Mouse (Mus musculus): ENCODE measurements at regions not wholly inside any gene's neighbourhood (a gene's known extent, or its start where the extent isn't known, plus 50 kb on each side); places are given as distances from the start of the nearest gene placed in this dataset.

GRCm38 (mm10) chr12:5996672-5997071 is 621.2 kb upstream of the Klhl29 start:
- no peak for DNase-seq
- Histone ChIP-seq H3K27me3 (ENCODE audit: control insufficient read depth, insufficient read depth, low read length) (no peaks in the 10 kb centered on the region), H3K9ac (replicated peaks; ENCODE audit: low read length) (no peak overlapping the region), H3K4me1 (ENCODE audit: control insufficient read depth, insufficient read depth, low read length) (no peaks in the 10 kb centered on the region), H3K9me3 (ENCODE audit: control insufficient read depth, low read length) (no peaks in the 10 kb centered on the region), H3K4me3 (replicated peaks; ENCODE audit: low read depth, low read length) (no peak overlapping the region), H3K4me2 (ENCODE audit: low read length) (no peak overlapping the region), H3K27ac (replicated peaks; ENCODE audit: low read depth, low read length) (no peak overlapping the region), H3K36me3 (ENCODE audit: control insufficient read depth, insufficient read depth, low read length) (no peaks in the 10 kb centered on the region)
- 59% methylated on average over 6 of the region's 6 CpGs for WGBS
- no peak for ATAC-seq (ENCODE audit: low FRiP score, low TSS enrichment)

- Histone ChIP-seq H3K4me3 (replicated peaks; ENCODE audit: low read depth, low read length) (no peak overlapping the region), H3K9me3 (ENCODE audit: control insufficient read depth, low read length) (no peaks in the 10 kb centered on the region), H3K9ac (replicated peaks; ENCODE audit: low read length) (no peak overlapping the region), H3K27ac (replicated peaks; ENCODE audit: low read depth, low read length) (no peak overlapping the region; the same call in 1 of the 2 replicates), H3K36me3 (ENCODE audit: control insufficient read depth, insufficient read depth, low read length) (no peaks in the 10 kb centered on the region), H3K4me2 (ENCODE audit: low read length) (no peak overlapping the region), H3K4me1 (ENCODE audit: control insufficient read depth, insufficient read depth, low read length) (peaks cover 10% of the 10 kb centered on the region; the same call in 1 of the 2 replicates), H3K27me3 (ENCODE audit: control insufficient read depth, insufficient read depth, low read length) (no peaks in the 10 kb centered on the region)
- DNase-seq (peak; percentile 61), ATAC-seq (ENCODE audit: low FRiP score, low TSS enrichment) (no peak)
- WGBS = 49% methylated on average over 13 of the region's 13 CpGs
Measured at GRCm38 (mm10) chr12:5983937-5984610, 608.6 kb upstream of the Klhl29 start.

GRCm38 (mm10) chr12:5982096-5982495 is 606.6 kb upstream of the Klhl29 start:
- no peak overlapping the region for H3K4me2 ChIP-seq (ENCODE audit: low read length)
- H3K4me1 ChIP-seq (ENCODE audit: control insufficient read depth, insufficient read depth, low read length) = peaks cover 10% of the 10 kb centered on the region; the same call in 1 of the 2 replicates
- DNase-seq (no peak), ATAC-seq (ENCODE audit: low FRiP score, low TSS enrichment) (no peak)
- H3K9me3 ChIP-seq (ENCODE audit: control insufficient read depth, low read length) = no peaks in the 10 kb centered on the region
- H3K9ac ChIP-seq (replicated peaks; ENCODE audit: low read length) = no peak overlapping the region
- H3K4me3 ChIP-seq (replicated peaks; ENCODE audit: low read depth, low read length) = no peak overlapping the region
- H3K36me3 ChIP-seq (ENCODE audit: control insufficient read depth, insufficient read depth, low read length) = no peaks in the 10 kb centered on the region
- H3K27ac ChIP-seq (replicated peaks; ENCODE audit: low read depth, low read length) = no peak overlapping the region
- no peaks in the 10 kb centered on the region for H3K27me3 ChIP-seq (ENCODE audit: control insufficient read depth, insufficient read depth, low read length)
- WGBS = 71% methylated on average over 1 of the region's 1 CpGs

- Histone ChIP-seq H3K9me3 (ENCODE audit: control insufficient read depth, low read length) (no peaks in the 10 kb centered on the region), H3K4me2 (ENCODE audit: low read length) (no peak overlapping the region), H3K4me1 (ENCODE audit: control insufficient read depth, insufficient read depth, low read length) (no peaks in the 10 kb centered on the region), H3K4me3 (replicated peaks; ENCODE audit: low read depth, low read length) (no peak overlapping the region), H3K27ac (replicated peaks; ENCODE audit: low read depth, low read length) (no peak overlapping the region), H3K9ac (replicated peaks; ENCODE audit: low read length) (no peak overlapping the region), H3K27me3 (ENCODE audit: control insufficient read depth, insufficient read depth, low read length) (no peaks in the 10 kb centered on the region), H3K36me3 (ENCODE audit: control insufficient read depth, insufficient read depth, low read length) (no peaks in the 10 kb centered on the region)
- WGBS = 91% methylated on average over 4 of the region's 4 CpGs
- no peak for ATAC-seq (ENCODE audit: low FRiP score, low TSS enrichment)
- DNase-seq = no peak
Measured at GRCm38 (mm10) chr12:5975926-5976325, 600.4 kb upstream of the Klhl29 start.

- no peaks in the 10 kb centered on the region for H3K36me3 ChIP-seq (ENCODE audit: control insufficient read depth, insufficient read depth, low read length)
- H3K4me3 ChIP-seq (replicated peaks; ENCODE audit: low read depth, low read length) = no peak overlapping the region
- no peak overlapping the region for H3K27ac ChIP-seq (replicated peaks; ENCODE audit: low read depth, low read length)
- DNase-seq = no peak
- ATAC-seq (ENCODE audit: low FRiP score, low TSS enrichment) = no peak
- H3K4me1 ChIP-seq (ENCODE audit: control insufficient read depth, insufficient read depth, low read length) = no peaks in the 10 kb centered on the region
- H3K27me3 ChIP-seq (ENCODE audit: control insufficient read depth, insufficient read depth, low read length) = no peaks in the 10 kb centered on the region
- no peak overlapping the region for H3K4me2 ChIP-seq (ENCODE audit: low read length)
- H3K9me3 ChIP-seq (ENCODE audit: control insufficient read depth, low read length) = no peaks in the 10 kb centered on the region
- 88% methylated on average over 4 of the region's 4 CpGs for WGBS
- H3K9ac ChIP-seq (replicated peaks; ENCODE audit: low read length) = no peak overlapping the region
Measured at GRCm38 (mm10) chr12:5969556-5969955, 594.1 kb upstream of the Klhl29 start.

GRCm38 (mm10) chr12:5956141-5956540 is 580.7 kb upstream of the Klhl29 start:
- Histone ChIP-seq H3K36me3 (ENCODE audit: control insufficient read depth, insufficient read depth, low read length) (no peaks in the 10 kb centered on the region), H3K4me1 (ENCODE audit: control insufficient read depth, insufficient read depth, low read length) (no peaks in the 10 kb centered on the region), H3K27me3 (ENCODE audit: control insufficient read depth, insufficient read depth, low read length) (no peaks in the 10 kb centered on the region), H3K4me3 (replicated peaks; ENCODE audit: low read depth, low read length) (no peak overlapping the region), H3K4me2 (ENCODE audit: low read length) (no peak overlapping the region), H3K27ac (replicated peaks; ENCODE audit: low read depth, low read length) (no peak overlapping the region), H3K9ac (replicated peaks; ENCODE audit: low read length) (no peak overlapping the region), H3K9me3 (ENCODE audit: control insufficient read depth, low read length) (no peaks in the 10 kb centered on the region)
- DNase-seq (no peak), ATAC-seq (ENCODE audit: low FRiP score, low TSS enrichment) (no peak)
- WGBS = 86% methylated on average over 2 of the region's 2 CpGs

GRCm38 (mm10) chr12:5955564-5955963 is 580.1 kb upstream of the Klhl29 start:
- ATAC-seq (ENCODE audit: low FRiP score, low TSS enrichment) (no peak), DNase-seq (no peak)
- no peaks in the 10 kb centered on the region for H3K9me3 ChIP-seq (ENCODE audit: control insufficient read depth, low read length)
- no peaks in the 10 kb centered on the region for H3K4me1 ChIP-seq (ENCODE audit: control insufficient read depth, insufficient read depth, low read length)
- no peak overlapping the region for H3K9ac ChIP-seq (replicated peaks; ENCODE audit: low read length)
- no peak overlapping the region for H3K4me3 ChIP-seq (replicated peaks; ENCODE audit: low read depth, low read length)
- H3K4me2 ChIP-seq (ENCODE audit: low read length) = no peak overlapping the region
- WGBS = 55% methylated on average over 5 of the region's 5 CpGs
- H3K27me3 ChIP-seq (ENCODE audit: control insufficient read depth, insufficient read depth, low read length) = no peaks in the 10 kb centered on the region
- no peaks in the 10 kb centered on the region for H3K36me3 ChIP-seq (ENCODE audit: control insufficient read depth, insufficient read depth, low read length)
- no peak overlapping the region for H3K27ac ChIP-seq (replicated peaks; ENCODE audit: low read depth, low read length)

GRCm38 (mm10) chr12:5943346-5943925 is 568.0 kb upstream of the Klhl29 start:
- Histone ChIP-seq H3K4me2 (ENCODE audit: low read length) (no peak overlapping the region), H3K4me3 (replicated peaks; ENCODE audit: low read depth, low read length) (no peak overlapping the region), H3K9ac (replicated peaks; ENCODE audit: low read length) (no peak overlapping the region), H3K4me1 (ENCODE audit: control insufficient read depth, insufficient read depth, low read length) (no peaks in the 10 kb centered on the region), H3K9me3 (ENCODE audit: control insufficient read depth, low read length) (no peaks in the 10 kb centered on the region), H3K36me3 (ENCODE audit: control insufficient read depth, insufficient read depth, low read length) (no peaks in the 10 kb centered on the region), H3K27me3 (ENCODE audit: control insufficient read depth, insufficient read depth, low read length) (no peaks in the 10 kb centered on the region), H3K27ac (replicated peaks; ENCODE audit: low read depth, low read length) (no peak overlapping the region)
- ATAC-seq (ENCODE audit: low FRiP score, low TSS enrichment) (no peak), DNase-seq (no peak)
- WGBS = 87% methylated on average over 11 of the region's 11 CpGs

GRCm38 (mm10) chr12:5921262-5921661 is 545.8 kb upstream of the Klhl29 start:
- no peaks in the 10 kb centered on the region for H3K36me3 ChIP-seq (ENCODE audit: control insufficient read depth, insufficient read depth, low read length)
- H3K4me1 ChIP-seq (ENCODE audit: control insufficient read depth, insufficient read depth, low read length) = no peaks in the 10 kb centered on the region
- no peak for DNase-seq

More at GRCm38 (mm10) chr12:5921262-5921661, 545.8 kb upstream of the Klhl29 start:
- H3K9ac ChIP-seq (replicated peaks; ENCODE audit: low read length) = no peak overlapping the region
- no peak overlapping the region for H3K4me2 ChIP-seq (ENCODE audit: low read length)
- WGBS = 97% methylated on average over 1 of the region's 1 CpGs
- H3K9me3 ChIP-seq (ENCODE audit: control insufficient read depth, low read length) = no peaks in the 10 kb centered on the region
- H3K27ac ChIP-seq (replicated peaks; ENCODE audit: low read depth, low read length) = no peak overlapping the region
- no peak for ATAC-seq (ENCODE audit: low FRiP score, low TSS enrichment)
- H3K4me3 ChIP-seq (replicated peaks; ENCODE audit: low read depth, low read length) = no peak overlapping the region
- H3K27me3 ChIP-seq (ENCODE audit: control insufficient read depth, insufficient read depth, low read length) = no peaks in the 10 kb centered on the region

All from midbrain, embryonic 14.5 days (tissue).